Mouse (Mus musculus) olfactory bulb, adult 2 months (tissue): ENCODE data around the gene Psmb9.

Source experiments
- CTCF ChIP-seq: fragments of 200-500 bp; IDR thresholded peaks from 2 replicates; pipeline ENCODE4 v1.5.1; 2012; ENCODE audit warnings: low read depth, mild to moderate bottlenecking, low read length, moderate library complexity; ENCODE audit not compliant: insufficient read depth
- POLR2A ChIP-seq: fragments of 200-500 bp; IDR thresholded peaks from 2 replicates; pipeline ENCODE4 v1.6.1; 2012; ENCODE audit warnings: mild to moderate bottlenecking, low read depth, low read length, moderate library complexity; ENCODE audit not compliant: insufficient read depth

DNA sequence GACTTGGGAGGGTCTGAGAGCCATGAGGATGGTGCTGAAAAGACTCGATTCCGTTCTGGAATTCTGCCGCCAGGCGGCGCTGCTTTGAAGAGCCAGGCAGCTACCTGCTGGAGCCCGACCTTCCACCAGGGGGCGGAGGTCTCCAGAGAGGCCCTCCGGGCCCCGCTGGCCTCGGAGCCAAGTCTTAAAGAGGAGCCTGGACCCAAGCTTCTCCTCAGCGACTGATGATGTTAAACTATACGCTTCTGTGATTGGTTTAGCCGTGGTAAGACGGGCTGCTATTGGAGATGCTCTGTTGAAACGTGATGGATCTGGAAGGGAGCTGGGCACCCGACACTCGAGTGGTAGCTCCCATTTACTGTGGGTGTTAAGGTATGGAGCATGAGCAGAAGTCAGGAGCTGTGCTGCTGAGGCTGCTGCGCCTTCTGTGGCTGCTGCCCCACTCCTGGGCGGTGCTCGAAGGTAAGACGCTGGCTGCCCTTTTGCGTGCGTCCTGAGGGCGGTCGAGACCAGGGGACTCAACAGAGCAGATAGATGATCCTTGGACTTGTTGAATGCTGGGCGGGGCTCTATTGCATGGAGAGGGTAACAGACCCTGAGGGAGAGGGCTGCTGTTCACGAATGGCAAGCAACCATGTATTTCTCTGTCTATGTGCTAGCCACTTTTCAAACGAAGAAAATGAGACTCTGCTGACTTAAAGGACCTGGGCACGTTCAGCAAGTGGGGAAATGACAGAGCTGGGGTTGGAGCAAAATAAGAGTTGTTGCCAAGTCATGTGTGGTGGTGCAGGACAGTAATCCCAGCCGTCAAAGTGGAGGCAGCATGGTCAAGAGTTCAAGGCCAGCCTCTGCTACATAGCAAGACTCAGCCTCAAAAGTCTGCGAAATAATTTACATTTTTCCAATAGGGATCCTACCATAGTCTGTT lies 52.0 kb downstream of the Psmb9 start:
- TF ChIP-seq CTCF (peak; percentile 100), POLR2A (no peak)
